Mouse (Mus musculus) heart, embryonic 12.5 days (tissue): ENCODE measurements around the gene Ryk. TPM values are rescaled to one million over a fixed set of nuclear protein-coding genes. Genes with fewer than 3 reads are reported as not detected.
"Not testable (repeated sequence)": the region's sequence is repeated elsewhere in the genome, so short reads cannot be mapped to it uniquely, and the experiment has no call there.

Experiments
- ATAC-seq: fragments of 200-750 bp; cut with Nextera tagmentation; 2 replicates; pipeline ENCODE4 v1.8.0; 2017; ENCODE audit warnings: moderate TSS enrichment, moderate library complexity; ENCODE audit not compliant: insufficient number of reproducible peaks, low FRiP score
- H3K27ac ChIP-seq: fragments of 300-500 bp; sonication (generic); 2 replicates; pipeline ENCODE4 v1.5.1; 2016; ENCODE audit warnings: mild to moderate bottlenecking, moderate library complexity; ENCODE audit not compliant: poor library complexity, severe bottlenecking
- H3K27me3 ChIP-seq: fragments of 300-500 bp; sonication (generic); replicated peaks from 2 replicates; pipeline ENCODE4 v1.6.1; 2016; ENCODE audit warnings: mild to moderate bottlenecking, moderate library complexity
- H3K36me3 ChIP-seq: fragments of 300-500 bp; sonication (generic); 2 replicates; pipeline ENCODE4 v1.6.1; 2016; ENCODE audit warnings: mild to moderate bottlenecking, moderate library complexity
- H3K4me1 ChIP-seq: fragments of 300-500 bp; sonication (generic); replicated peaks from 2 replicates; pipeline ENCODE4 v1.6.1; 2016; ENCODE audit warnings: mild to moderate bottlenecking
- H3K4me2 ChIP-seq: fragments of 300-500 bp; sonication (generic); 2 replicates; pipeline ENCODE4 v1.6.1; 2016; ENCODE audit warnings: mild to moderate bottlenecking, moderate library complexity
- H3K4me3 ChIP-seq: fragments of 300-500 bp; sonication (generic); 2 replicates; pipeline ENCODE4 v1.5.1; 2016; ENCODE audit warnings: mild to moderate bottlenecking
- H3K9ac ChIP-seq: fragments of 300-500 bp; sonication (generic); 2 replicates; pipeline ENCODE4 v1.6.1; 2016; ENCODE audit warnings: mild to moderate bottlenecking, moderate library complexity
- H3K9me3 ChIP-seq: fragments of 300-500 bp; sonication (generic); replicated peaks from 2 replicates; pipeline ENCODE4 v1.6.1; 2016; ENCODE audit warnings: mild to moderate bottlenecking, moderate library complexity
- WGBS: fragments of 180-500 bp; shearing (Covaris S2); methylation state at CpG from one replicate; pipeline ENCODE4 v1.1.7; 2016; 5-methylcytosine and 5-hydroxymethylcytosine counted together
- polyA plus RNA-seq: library from polyadenylated mRNA; unstranded; fragments of >200 nt; fragmentation: Nextera tagmentation; extraction: Ambion mirVana; gene quantifications from 2 replicates; pipeline ENCODE4 v1.2.1, GENCODE M21; 2016

Gene Ryk
- polyA plus RNA-seq, 1 experiment from 2014 or later, result 14.5 TPM

DNA sequence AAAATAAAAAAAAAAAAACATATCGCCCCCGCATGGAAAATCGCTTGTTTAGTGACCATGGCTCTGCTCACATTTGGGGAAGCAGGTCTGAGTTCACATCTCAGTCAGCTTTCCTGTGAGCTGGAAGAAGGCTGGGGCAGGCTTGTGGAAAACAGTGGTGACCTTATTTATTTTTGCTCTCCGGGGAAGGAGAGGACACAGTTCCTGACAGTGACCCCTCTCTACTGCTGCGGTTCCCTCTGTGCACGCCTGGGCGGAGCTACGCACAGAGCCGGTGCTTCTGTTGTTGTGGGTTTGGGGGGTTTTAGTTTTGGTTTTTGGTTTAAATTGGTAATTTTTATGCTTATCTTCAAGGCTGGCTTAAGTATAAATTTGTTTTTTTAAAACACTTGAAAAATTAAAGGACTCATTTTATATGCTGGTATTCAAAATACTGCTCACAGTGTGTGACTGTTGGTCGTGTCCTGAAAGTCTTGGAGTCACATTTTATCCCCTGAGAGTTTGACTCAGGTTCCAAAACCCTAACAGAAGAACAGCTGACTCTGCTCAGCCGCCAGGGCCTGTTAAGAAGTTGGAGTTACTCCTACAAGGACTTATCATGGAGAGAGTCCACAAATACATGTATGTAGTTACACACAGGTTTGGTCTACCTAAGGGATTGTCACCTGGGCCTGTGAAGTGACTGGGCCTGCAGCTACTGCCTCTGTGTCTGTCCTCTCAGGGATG is 73.0 kb downstream of the Ryk start:
- WGBS, result 88% methylated on average over 11 of the region's 11 CpGs
- H3K4me2 ChIP-seq, result no peak overlapping the region

DNA sequence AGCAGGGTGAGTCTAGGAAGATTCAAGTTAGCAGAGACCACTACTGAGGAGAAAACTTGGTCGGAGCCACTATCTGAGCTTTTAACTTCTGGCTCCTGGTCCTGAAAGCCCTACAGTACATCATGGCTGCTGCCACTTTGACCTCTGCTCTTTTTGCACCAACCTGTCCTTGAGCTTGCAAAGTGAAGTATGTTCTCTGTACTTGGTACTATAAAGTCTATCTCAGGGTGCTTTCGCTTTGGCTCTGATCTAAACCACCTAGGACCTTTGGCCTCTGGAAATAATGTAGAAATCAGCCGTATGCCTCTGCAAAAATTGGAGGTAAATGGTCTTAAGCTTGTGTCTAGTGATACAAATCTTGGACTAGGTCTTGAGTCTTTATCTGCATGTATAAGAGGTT is 76.8 kb downstream of the Ryk start:
- Histone ChIP-seq H3K27ac (no peak overlapping the region), H3K4me3 (no peak overlapping the region), H3K36me3 (peaks cover 47% of the 10 kb centered on the region), H3K9ac (no peak overlapping the region), H3K27me3 (no peaks in the 10 kb centered on the region), H3K9me3 (0 out of 2 replicates have a peak, but pooled peaks cover 6% of the 10 kb centered on the region), H3K4me2 (no peak overlapping the region), H3K4me1 (peaks cover 29% of the 10 kb centered on the region)
- no peak for ATAC-seq
- WGBS, result 96% methylated on average over 3 of the region's 3 CpGs

More for the DNA sequence above, 73.0 kb downstream of the Ryk start:
- Histone ChIP-seq H3K9ac (no peak overlapping the region), H3K4me1 (no peaks in the 10 kb centered on the region), H3K27me3 (no peaks in the 10 kb centered on the region), H3K9me3 (0 out of 2 replicates have a peak, but pooled peaks cover 6% of the 10 kb centered on the region), H3K36me3 (peaks cover 74% of the 10 kb centered on the region), H3K27ac (no peak overlapping the region), H3K4me3 (no peak overlapping the region)
- ATAC-seq, result no peak

DNA sequence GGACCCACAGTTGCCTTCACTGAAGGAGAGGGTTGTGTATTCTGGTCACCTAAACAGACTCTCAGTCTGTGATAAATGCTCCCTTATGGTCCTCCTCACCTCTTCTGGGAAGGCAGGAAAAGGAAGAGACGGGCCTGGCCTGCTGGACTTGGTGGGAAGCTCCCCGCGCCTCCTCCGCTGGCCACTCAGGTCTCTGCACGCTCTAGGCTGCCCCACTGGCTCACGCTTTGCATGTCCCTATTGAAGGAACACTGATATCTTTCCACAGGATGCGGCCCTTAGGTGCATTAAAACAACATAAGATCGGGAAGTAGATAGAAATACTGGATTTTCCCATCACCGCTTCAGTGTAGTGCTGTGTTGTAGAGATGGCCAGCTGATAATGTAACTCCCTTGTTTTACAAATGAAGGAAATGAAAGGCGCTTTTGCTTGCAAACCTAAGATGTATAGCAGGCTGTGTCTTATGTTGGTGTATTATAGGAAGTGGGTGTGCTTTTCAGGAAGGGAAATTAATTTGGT is 77.9 kb downstream of the Ryk start:
- H3K36me3 ChIP-seq, result peaks cover 44% of the 10 kb centered on the region
- ATAC-seq, result no peak
- no peak overlapping the region for H3K27ac ChIP-seq

DNA sequence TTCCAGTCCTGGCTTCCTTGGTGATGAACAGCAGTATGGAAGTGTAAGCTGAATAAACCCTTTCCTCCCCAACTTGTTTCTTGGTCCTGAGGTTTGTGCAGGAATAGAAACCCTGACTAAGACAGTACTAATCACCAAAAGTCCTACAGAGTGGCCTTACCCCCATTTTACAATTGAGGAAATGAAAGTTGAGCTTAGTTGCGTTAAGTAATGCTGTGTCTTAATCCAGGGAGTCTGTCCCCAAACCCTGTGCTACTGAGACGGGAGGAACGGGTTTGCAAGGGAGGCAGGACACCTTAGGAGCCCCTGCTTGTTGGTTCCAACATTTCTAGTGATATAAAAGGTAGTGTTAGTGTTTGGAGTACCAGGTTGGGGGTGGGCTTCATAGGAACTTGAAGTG is 78.9 kb downstream of the Ryk start:
- peaks cover 34% of the 10 kb centered on the region for H3K36me3 ChIP-seq
- not testable (repeated sequence) for H3K9ac ChIP-seq, H3K4me3 ChIP-seq, H3K9me3 ChIP-seq, H3K4me2 ChIP-seq, ATAC-seq, H3K27me3 ChIP-seq
- WGBS, result 88% methylated on average over 3 of the region's 3 CpGs
- H3K27ac ChIP-seq, result peak overlapping the region; percentile 64; the same call in 1 of the 2 replicates
- peaks cover 29% of the 10 kb centered on the region for H3K4me1 ChIP-seq

More for the DNA sequence above, 77.9 kb downstream of the Ryk start:
- Histone ChIP-seq H3K27me3 (no peaks in the 10 kb centered on the region), H3K9ac (no peak overlapping the region), H3K4me1 (peaks cover 29% of the 10 kb centered on the region), H3K9me3 (0 out of 2 replicates have a peak, but pooled peaks cover 6% of the 10 kb centered on the region), H3K4me2 (no peak overlapping the region), H3K4me3 (no peak overlapping the region)
- 91% methylated on average over 10 of the region's 10 CpGs for WGBS

DNA sequence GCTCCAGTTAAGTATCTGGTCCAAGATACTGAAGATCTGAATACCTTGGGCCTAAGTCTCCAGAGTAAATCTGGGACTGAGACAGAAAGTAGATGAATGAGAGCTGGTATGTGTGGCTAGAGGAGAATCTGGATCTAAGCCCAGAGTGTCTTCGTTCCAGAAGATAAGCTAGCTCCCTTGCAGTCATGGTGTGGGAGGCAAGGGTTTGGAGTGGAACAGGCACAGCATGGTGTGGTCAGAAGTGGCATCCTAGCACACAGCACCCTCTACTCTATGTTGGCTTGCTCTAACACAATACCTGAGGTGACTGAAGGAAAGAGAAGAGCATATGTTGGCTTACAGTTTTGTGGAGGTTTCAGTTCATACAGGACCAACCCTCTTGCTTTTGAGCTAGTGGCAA is 79.9 kb downstream of the Ryk start:
- peak; percentile 31; the same call in 1 of the 2 replicates for ATAC-seq
- WGBS, result 9% methylated on average over 1 of the region's 1 CpGs
- no peak overlapping the region for H3K4me3 ChIP-seq
- 0 out of 2 replicates have a peak, but pooled peaks cover 6% of the 10 kb centered on the region for H3K9me3 ChIP-seq
- no peak overlapping the region for H3K4me2 ChIP-seq
- H3K27ac ChIP-seq, result peak overlapping the region; percentile 64
- no peaks in the 10 kb centered on the region for H3K27me3 ChIP-seq
- H3K4me1 ChIP-seq, result peaks cover 29% of the 10 kb centered on the region
- H3K9ac ChIP-seq, result no peak overlapping the region
- peaks cover 29% of the 10 kb centered on the region for H3K36me3 ChIP-seq

DNA sequence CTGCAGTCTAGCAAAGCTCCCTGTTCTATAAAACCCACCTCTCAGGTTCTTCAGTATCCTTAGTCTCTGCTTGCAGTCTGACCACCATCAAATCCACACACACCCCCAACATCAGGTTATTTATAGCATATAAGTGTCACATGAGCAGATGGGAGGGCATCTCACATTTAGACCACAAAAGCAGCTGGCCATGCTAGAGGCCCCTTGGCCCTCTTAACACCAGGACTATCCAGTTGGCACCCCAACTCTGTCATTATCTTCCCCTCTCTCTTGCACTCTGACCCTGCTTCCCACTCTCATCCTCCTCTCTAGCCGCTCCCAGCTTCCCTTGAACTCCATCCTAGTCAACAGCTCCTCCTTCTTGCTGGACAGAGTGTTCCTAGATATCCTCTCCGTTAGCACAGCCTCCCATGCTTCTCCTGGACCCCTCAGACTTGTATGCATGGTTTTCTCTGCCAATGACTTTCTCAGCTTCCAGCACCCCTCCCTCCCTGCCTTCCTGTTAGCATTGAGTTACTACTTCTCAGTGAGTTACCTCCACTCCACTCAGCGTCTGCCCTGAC is 80.7 kb downstream of the Ryk start:
- 0 out of 2 replicates have a peak, but pooled peaks cover under 1% of the 10 kb centered on the region for H3K9me3 ChIP-seq
- H3K36me3 ChIP-seq, result peaks cover 22% of the 10 kb centered on the region
- no peak overlapping the region for H3K9ac ChIP-seq
- 0 out of 2 replicates have a peak overlapping the region, but pooled peaks have one; percentile 36 for H3K27ac ChIP-seq
- H3K27me3 ChIP-seq, result no peaks in the 10 kb centered on the region
- no peak overlapping the region for H3K4me3 ChIP-seq
- no peak for ATAC-seq
- no peak overlapping the region for H3K4me2 ChIP-seq
- 50% methylated on average over 3 of the region's 3 CpGs for WGBS
- H3K4me1 ChIP-seq, result peaks cover 29% of the 10 kb centered on the region

DNA sequence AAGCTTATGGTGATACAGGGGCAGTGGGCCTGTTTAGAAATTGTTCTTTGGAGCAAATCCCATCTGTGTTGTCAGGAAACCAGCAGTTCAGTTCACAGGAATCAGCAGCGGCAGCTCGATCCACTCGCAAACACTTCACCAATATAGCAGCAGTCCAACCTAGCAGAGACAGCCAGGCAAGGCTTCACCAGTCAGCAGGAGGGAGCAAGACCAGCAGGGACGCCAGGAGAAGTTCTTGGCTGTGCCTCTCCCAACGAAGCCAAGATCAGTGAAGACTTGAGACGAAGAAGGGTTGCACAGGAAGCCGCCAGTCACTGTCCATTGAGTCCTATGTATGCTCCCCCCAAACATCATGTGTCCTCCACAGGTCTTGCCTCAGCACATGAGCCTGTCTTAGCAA is 81.4 kb downstream of the Ryk start:
- H3K4me2 ChIP-seq, result no peak overlapping the region
- H3K27ac ChIP-seq, result 0 out of 2 replicates have a peak overlapping the region, but pooled peaks have one; percentile 18
- peaks cover 16% of the 10 kb centered on the region for H3K36me3 ChIP-seq
- H3K4me3 ChIP-seq, result no peak overlapping the region
- ATAC-seq, result no peak
- no peak overlapping the region for H3K9ac ChIP-seq
- H3K9me3 ChIP-seq, result no peaks in the 10 kb centered on the region
- H3K4me1 ChIP-seq, result peaks cover 29% of the 10 kb centered on the region
- H3K27me3 ChIP-seq, result no peaks in the 10 kb centered on the region
- 81% methylated on average over 7 of the region's 7 CpGs for WGBS

DNA sequence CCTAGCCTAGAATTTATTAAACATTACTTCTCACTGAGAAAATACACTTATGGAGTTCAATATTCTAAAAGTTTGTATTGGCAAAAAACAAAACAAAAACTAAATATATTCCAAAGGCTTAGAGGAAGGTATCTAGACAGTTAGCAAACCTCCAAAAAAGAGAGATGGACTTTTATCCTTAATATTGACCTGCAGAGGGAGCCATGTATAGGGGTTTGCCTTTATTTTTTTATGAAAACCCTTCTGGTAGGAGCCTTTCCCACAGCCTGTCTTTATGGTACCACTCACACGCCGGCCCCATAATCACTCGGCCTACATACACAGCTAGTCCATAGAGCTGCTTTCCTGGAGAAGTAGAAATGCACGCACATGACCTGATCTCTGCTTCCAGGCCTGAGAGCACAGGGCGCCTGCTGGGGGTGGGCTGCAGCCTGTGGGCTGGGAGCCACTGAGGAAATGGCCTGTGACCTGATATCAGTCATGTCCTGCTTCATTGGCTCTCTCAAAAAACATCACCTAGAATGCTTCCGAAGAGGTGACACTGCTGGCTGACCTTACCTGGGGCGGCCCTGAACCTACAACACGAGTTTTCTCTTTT is 82.9 kb downstream of the Ryk start:
- no peak overlapping the region for H3K4me3 ChIP-seq
- H3K4me1 ChIP-seq, result peaks cover 29% of the 10 kb centered on the region
- no peak overlapping the region for H3K4me2 ChIP-seq
- H3K27ac ChIP-seq, result no peak overlapping the region
- no peaks in the 10 kb centered on the region for H3K9me3 ChIP-seq
- H3K27me3 ChIP-seq, result no peaks in the 10 kb centered on the region
- H3K9ac ChIP-seq, result no peak overlapping the region; the same call in 1 of the 2 replicates
- 75% methylated on average over 8 of the region's 8 CpGs for WGBS
- H3K36me3 ChIP-seq, result peaks cover 7% of the 10 kb centered on the region
- no peak for ATAC-seq

DNA sequence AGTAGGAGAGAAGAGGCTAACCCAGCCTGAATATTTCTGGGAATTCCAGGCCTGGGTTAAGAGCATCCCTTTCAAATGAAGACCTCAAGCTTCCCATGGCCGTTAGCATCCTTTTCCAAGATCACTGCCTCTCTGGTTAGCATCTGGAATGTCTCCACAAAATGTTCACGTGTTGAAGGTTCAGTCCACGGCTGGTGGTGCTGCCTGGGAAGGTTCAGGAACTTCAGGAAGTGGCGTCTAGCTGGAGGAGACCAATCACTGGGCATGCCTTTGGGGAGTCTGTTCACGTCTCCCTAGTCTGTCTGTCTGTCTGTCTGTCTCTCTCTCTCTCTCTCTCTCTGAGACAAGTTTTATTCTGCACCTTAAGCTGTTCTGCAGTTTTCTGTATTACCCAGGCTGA is 84.8 kb downstream of the Ryk start:
- 35% methylated on average over 5 of the region's 5 CpGs for WGBS
- Histone ChIP-seq H3K4me1 (peaks cover 27% of the 10 kb centered on the region), H3K27me3 (no peaks in the 10 kb centered on the region), H3K27ac (no peak overlapping the region), H3K4me3 (no peak overlapping the region), H3K4me2 (no peak overlapping the region), H3K36me3 (peaks cover 7% of the 10 kb centered on the region), H3K9ac (no peak overlapping the region), H3K9me3 (no peaks in the 10 kb centered on the region)
- ATAC-seq, result no peak

DNA sequence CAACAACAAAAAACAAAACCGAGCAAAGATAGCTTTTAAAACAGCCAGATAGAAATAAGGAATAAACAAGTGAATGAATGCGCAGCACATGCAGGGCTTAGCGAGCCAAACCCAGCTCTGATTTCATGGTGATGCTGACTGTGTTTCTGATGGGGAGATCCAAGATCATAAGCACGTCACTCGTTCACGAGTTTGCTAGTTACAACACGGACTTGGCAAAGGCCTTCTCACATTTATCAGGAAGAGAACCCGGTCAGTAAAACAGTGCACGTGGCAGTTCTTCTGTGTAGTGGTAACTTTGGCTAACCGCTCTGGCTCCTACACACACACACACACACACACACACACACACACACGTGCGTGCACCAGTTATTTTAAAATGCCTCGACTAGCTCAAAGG is 87.1 kb downstream of the Ryk start:
- WGBS, result 81% methylated on average over 13 of the region's 13 CpGs
- H3K4me3 ChIP-seq, result no peak overlapping the region

DNA sequence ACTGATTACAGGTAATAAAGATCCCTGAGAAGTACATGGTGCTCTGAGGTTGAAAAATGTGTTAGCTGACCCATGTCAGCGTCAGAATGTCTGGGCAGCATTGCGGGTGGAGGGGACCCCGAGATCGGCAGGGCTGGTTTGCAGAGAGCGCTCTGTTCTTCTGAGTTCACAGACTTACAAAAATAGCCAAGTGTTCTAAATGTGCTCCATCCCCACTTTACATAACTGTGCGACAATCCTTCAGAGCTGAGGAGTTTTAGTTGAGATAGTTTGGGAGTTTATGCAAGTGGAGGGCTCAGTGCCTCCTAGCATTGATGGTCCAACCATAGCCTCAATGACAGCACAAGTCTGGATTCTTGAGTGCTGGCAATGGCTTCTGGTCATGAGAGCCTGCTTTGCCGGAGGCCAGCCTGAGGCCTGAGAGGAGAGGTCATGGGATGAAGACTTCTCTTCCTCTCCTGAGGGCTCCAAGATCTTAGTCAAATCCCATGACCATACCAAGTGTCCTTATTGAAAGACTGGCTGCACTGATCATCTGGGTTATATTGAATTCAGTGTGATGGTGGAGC is 88.2 kb downstream of the Ryk start:
- Histone ChIP-seq H3K4me3 (no peak overlapping the region), H3K27me3 (no peaks in the 10 kb centered on the region), H3K4me2 (no peak overlapping the region), H3K9ac (no peak overlapping the region), H3K4me1 (peaks cover 16% of the 10 kb centered on the region), H3K36me3 (no peaks in the 10 kb centered on the region), H3K27ac (no peak overlapping the region), H3K9me3 (no peaks in the 10 kb centered on the region)
- ATAC-seq, result no peak
- WGBS, result 76% methylated on average over 7 of the region's 7 CpGs

More for the DNA sequence above, 87.1 kb downstream of the Ryk start:
- no peak for ATAC-seq
- Histone ChIP-seq H3K9ac (no peak overlapping the region), H3K27ac (no peak overlapping the region), H3K36me3 (peaks cover under 1% of the 10 kb centered on the region; the same call in 1 of the 2 replicates), H3K4me1 (peaks cover 16% of the 10 kb centered on the region), H3K27me3 (no peaks in the 10 kb centered on the region), H3K9me3 (no peaks in the 10 kb centered on the region), H3K4me2 (no peak overlapping the region)
